Mouse (Mus musculus): ENCODE measurements at regions not wholly inside any gene's neighbourhood (a gene's known extent, or its start where the extent isn't known, plus 50 kb on each side); places are given as distances from the start of the nearest gene placed in this dataset.

DNA sequence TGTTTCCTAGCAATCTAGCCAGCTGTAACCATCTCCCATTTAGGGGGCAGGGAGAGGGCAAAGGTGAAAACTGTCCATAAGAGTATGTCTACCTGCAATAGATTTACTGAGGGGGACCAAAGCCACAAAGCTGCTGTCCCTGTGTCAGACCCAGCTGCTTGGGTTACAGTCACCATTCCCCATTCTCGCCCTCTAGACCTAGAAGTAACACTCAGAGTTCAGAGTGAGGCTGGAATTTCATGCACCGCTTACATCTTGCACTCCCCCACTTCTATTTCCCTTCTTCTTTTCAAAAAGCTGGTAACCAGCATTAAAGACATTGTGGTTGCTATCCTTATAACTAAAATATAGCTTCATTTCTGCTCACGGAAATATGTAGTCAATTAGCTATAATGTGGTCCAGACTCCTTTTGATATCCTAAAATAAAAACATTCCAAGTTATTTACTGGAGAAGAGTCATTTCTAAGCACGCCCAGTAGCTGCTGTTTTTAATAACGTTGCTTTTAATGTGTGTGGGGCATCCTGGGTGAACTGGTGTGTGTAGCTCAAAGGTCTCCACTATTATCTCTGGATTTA, 157.4 kb upstream of the Fbxo11 start:
- Histone ChIP-seq H3K4me3 (ENCODE audit: low read length) (no peak overlapping the region), H3K4me2 (ENCODE audit: low read length) (no peak overlapping the region), H3K9ac (ENCODE audit: low read depth, low read length) (no peak overlapping the region), H3K27me3 (replicated peaks; ENCODE audit: control insufficient read depth, insufficient read depth, low read length) (no peaks in the 10 kb centered on the region), H3K9me3 (ENCODE audit: control insufficient read depth, low read length) (peaks cover 6% of the 10 kb centered on the region), H3K4me1 (ENCODE audit: control insufficient read depth, insufficient read depth, low read depth, low read length) (no peaks in the 10 kb centered on the region), H3K27ac (ENCODE audit: low read depth, low read length) (no peak overlapping the region), H3K36me3 (ENCODE audit: control insufficient read depth, insufficient read depth, low read length) (no peaks in the 10 kb centered on the region)
- 82% methylated on average over 5 of the region's 5 CpGs for WGBS
- ATAC-seq, result no peak

- H3K27me3 ChIP-seq (replicated peaks; ENCODE audit: control insufficient read depth, insufficient read depth, low read length), result no peaks in the 10 kb centered on the region
- no peaks in the 10 kb centered on the region for H3K9me3 ChIP-seq (ENCODE audit: control insufficient read depth, low read length)
- H3K4me2 ChIP-seq (ENCODE audit: low read length), result no peak overlapping the region
- no peak overlapping the region for H3K27ac ChIP-seq (ENCODE audit: low read depth, low read length)
- H3K36me3 ChIP-seq (ENCODE audit: control insufficient read depth, insufficient read depth, low read length), result no peaks in the 10 kb centered on the region
- 89% methylated on average over 8 of the region's 8 CpGs for WGBS
- ATAC-seq, result no peak
- no peak overlapping the region for H3K9ac ChIP-seq (ENCODE audit: low read depth, low read length)
- no peak overlapping the region for H3K4me3 ChIP-seq (ENCODE audit: low read length)
- H3K4me1 ChIP-seq (ENCODE audit: control insufficient read depth, insufficient read depth, low read depth, low read length), result no peaks in the 10 kb centered on the region
Measured at GRCm38 (mm10) chr17:88240476-88240875, 175.4 kb upstream of the Fbxo11 start.

DNA sequence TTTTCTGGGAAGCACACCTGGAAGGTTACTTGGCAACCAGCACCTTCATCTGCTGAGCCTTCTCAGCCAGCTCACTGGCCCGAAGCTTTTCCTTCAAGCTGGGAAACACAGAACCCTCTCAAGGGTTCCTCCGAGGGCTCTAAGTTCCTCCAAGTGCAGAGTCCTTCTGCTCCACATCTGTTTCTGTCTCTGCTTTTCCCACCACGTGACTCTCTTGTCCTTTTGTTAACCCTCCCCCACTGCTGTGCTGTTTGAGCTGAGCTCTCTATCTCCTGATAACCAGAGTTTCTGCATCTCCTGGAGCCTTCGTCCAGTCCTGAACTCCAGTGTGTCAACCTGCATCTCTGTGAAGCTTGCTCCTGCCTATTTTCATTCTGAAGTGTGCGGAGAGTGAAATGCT, 183.5 kb upstream of the Fbxo11 start:
- H3K9ac ChIP-seq (ENCODE audit: low read depth, low read length), result no peak overlapping the region
- no peak overlapping the region for H3K4me2 ChIP-seq (ENCODE audit: low read length)
- H3K4me1 ChIP-seq (ENCODE audit: control insufficient read depth, insufficient read depth, low read depth, low read length), result peaks cover 4% of the 10 kb centered on the region; the same call in 1 of the 2 replicates
- WGBS, result 68% methylated on average over 5 of the region's 5 CpGs
- H3K9me3 ChIP-seq (ENCODE audit: control insufficient read depth, low read length), result no peaks in the 10 kb centered on the region
- no peaks in the 10 kb centered on the region for H3K36me3 ChIP-seq (ENCODE audit: control insufficient read depth, insufficient read depth, low read length)
- no peak overlapping the region for H3K27ac ChIP-seq (ENCODE audit: low read depth, low read length)
- no peaks in the 10 kb centered on the region for H3K27me3 ChIP-seq (replicated peaks; ENCODE audit: control insufficient read depth, insufficient read depth, low read length)
- no peak for ATAC-seq
- no peak overlapping the region for H3K4me3 ChIP-seq (ENCODE audit: low read length)

DNA sequence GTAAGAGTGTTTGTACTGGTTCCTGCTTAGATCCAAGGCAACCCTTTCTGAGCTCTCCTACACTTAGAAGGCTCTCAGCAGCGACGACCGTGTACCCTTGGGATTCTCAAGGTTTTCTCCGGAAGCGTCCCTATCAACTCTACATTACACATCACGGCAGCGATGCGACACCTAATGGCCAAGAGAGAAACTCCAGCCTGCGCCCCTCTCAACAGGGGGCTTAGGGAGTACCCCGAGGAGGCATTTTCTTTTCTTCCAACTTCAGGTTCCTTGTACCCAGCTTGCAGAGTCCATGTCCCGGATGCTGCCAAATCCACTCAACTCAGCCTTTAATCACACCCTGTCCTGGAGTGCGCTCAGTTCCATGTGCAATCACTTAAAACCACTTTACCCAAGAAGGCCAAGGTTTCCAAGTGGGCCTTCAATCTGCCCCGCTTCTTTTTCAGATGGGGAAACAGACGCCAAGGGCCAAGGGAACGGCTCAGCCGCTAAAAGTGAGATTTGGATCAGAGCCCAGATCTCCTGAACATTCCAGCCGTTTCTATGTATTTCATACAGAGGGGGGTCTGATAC, 186.9 kb upstream of the Fbxo11 start:
- Histone ChIP-seq H3K36me3 (ENCODE audit: control insufficient read depth, insufficient read depth, low read length) (no peaks in the 10 kb centered on the region), H3K4me1 (ENCODE audit: control insufficient read depth, insufficient read depth, low read depth, low read length) (peaks cover 10% of the 10 kb centered on the region), H3K27me3 (replicated peaks; ENCODE audit: control insufficient read depth, insufficient read depth, low read length) (no peaks in the 10 kb centered on the region), H3K4me2 (ENCODE audit: low read length) (peak overlapping the region; percentile 51), H3K27ac (ENCODE audit: low read depth, low read length) (no peak overlapping the region), H3K9ac (ENCODE audit: low read depth, low read length) (0 out of 2 replicates have a peak overlapping the region, but pooled peaks have one; percentile 33), H3K9me3 (ENCODE audit: control insufficient read depth, low read length) (no peaks in the 10 kb centered on the region), H3K4me3 (ENCODE audit: low read length) (peak overlapping the region; percentile 18)
- WGBS, result 13% methylated on average over 17 of the region's 17 CpGs
- peak; percentile 44 for ATAC-seq

DNA sequence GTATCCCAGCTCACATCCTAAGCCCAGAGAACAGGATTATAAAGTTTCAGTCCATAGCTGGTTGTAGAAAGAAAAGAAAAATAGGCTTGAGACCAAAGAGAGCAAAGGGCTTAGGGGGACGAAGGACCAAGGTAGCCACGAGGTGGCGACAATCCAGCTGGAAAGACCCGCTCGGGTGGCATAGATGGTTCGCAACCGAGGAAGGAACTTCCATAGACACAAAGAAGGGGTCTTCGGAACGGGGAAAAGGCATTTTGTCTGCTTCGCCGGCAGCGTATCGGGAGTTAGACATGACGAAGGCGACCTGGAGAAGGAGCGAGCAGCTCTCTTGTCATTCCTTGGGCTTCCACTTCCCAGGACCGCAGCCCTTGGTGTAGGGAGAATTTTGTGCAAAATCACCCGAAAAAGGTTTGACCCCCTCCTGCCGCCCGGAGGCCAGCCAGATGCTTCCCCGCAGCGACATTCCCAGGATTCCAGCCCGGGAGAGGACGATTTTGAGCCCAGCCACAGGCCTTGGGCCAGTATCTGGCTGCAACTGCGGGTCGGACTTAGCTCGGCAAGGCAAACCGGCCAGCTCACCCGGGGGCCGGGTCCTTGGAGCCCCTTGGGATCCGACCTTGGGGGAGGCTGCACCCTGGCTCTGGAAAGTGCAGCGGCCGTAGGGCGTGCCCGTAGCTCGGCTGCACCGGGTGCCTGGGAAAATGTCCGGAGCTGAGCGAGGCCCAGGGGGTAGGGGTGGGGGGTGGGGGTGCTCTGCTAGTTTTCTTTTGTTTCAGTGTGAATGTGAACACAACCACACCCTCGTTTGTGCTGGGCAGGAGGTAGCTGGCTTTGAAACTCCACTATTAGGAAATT, 184.5 kb upstream of the Foxn2 start:
- H3K27ac ChIP-seq (ENCODE audit: low read depth, low read length), result peak overlapping the region; percentile 97
- under 1% methylated on average over 40 of the region's 40 CpGs for WGBS
- H3K9me3 ChIP-seq (ENCODE audit: control insufficient read depth, low read length), result no peaks in the 10 kb centered on the region
- peak overlapping the region; percentile 98 for H3K9ac ChIP-seq (ENCODE audit: low read depth, low read length)
- H3K4me3 ChIP-seq (ENCODE audit: low read length), result peak overlapping the region; percentile 67
- no peaks in the 10 kb centered on the region for H3K27me3 ChIP-seq (replicated peaks; ENCODE audit: control insufficient read depth, insufficient read depth, low read length)
- no peaks in the 10 kb centered on the region for H3K36me3 ChIP-seq (ENCODE audit: control insufficient read depth, insufficient read depth, low read length)
- peaks cover 15% of the 10 kb centered on the region for H3K4me1 ChIP-seq (ENCODE audit: control insufficient read depth, insufficient read depth, low read depth, low read length)
- H3K4me2 ChIP-seq (ENCODE audit: low read length), result peak overlapping the region; percentile 94
- peak; percentile 85 for ATAC-seq

DNA sequence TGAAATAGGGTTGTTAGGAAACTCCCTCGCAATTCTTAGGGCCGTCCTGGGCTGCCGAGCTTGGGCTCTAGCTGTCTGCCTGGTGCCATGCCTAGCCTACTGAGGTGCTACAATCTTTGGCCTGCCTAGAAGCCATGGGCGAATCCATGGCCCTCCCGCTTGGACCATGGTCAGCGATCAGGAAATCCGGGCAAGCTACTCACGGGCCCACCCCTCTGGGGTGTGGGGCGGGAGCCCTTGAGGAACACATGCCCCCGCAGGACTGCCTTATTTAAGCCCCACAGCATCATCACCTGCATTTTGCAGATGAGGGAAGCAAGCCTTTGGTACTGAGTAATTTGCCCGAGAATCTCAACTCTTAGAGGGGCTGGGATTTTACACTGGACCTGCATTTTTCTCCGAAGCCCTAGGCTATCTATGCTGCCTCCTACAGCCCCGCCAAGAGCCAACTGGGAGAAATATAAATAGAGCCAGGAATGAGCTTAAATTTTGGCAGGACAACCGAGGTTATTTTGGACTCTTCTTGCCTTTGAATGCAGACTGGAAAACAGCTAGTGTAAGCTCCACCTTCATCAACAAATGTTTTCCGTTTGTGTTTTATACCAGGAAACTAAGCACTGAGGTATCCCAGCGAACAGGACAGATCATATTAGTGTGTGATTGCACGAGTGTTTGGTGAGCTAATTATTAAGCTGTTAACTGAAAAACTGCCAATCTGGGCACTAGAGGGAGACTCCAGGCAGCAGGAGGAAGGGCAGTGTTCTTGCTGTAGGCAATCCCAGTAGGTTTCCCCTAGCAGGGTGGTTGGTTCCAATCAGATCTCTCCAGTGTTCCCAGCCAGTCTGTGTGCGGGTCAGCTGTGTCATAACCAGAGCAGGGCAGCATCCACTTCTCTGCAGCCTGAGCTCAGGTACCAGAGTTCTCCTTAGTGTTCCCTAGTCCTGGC, 183.6 kb upstream of the Foxn2 start:
- H3K4me1 ChIP-seq (ENCODE audit: control insufficient read depth, insufficient read depth, low read depth, low read length), result peaks cover 11% of the 10 kb centered on the region
- peak overlapping the region; percentile 98 for H3K9ac ChIP-seq (ENCODE audit: low read depth, low read length)
- H3K36me3 ChIP-seq (ENCODE audit: control insufficient read depth, insufficient read depth, low read length), result no peaks in the 10 kb centered on the region
- H3K4me3 ChIP-seq (ENCODE audit: low read length), result peak overlapping the region; percentile 67
- peak; percentile 68 for ATAC-seq
- no peaks in the 10 kb centered on the region for H3K27me3 ChIP-seq (replicated peaks; ENCODE audit: control insufficient read depth, insufficient read depth, low read length)
- WGBS, result 2% methylated on average over 18 of the region's 18 CpGs
- H3K9me3 ChIP-seq (ENCODE audit: control insufficient read depth, low read length), result no peaks in the 10 kb centered on the region
- peak overlapping the region; percentile 97 for H3K27ac ChIP-seq (ENCODE audit: low read depth, low read length)
- peak overlapping the region; percentile 94 for H3K4me2 ChIP-seq (ENCODE audit: low read length)

GRCm38 (mm10) chr17:88258361-88258796, 182.1 kb upstream of the Foxn2 start:
- H3K27me3 ChIP-seq (replicated peaks; ENCODE audit: control insufficient read depth, insufficient read depth, low read length), result no peaks in the 10 kb centered on the region
- 81% methylated on average over 11 of the region's 11 CpGs for WGBS
- no peak overlapping the region for H3K9ac ChIP-seq (ENCODE audit: low read depth, low read length)
- no peak overlapping the region for H3K27ac ChIP-seq (ENCODE audit: low read depth, low read length)
- H3K4me2 ChIP-seq (ENCODE audit: low read length), result no peak overlapping the region
- no peaks in the 10 kb centered on the region for H3K36me3 ChIP-seq (ENCODE audit: control insufficient read depth, insufficient read depth, low read length)
- peaks cover 11% of the 10 kb centered on the region for H3K4me1 ChIP-seq (ENCODE audit: control insufficient read depth, insufficient read depth, low read depth, low read length)
- no peaks in the 10 kb centered on the region for H3K9me3 ChIP-seq (ENCODE audit: control insufficient read depth, low read length)
- ATAC-seq, result no peak
- H3K4me3 ChIP-seq (ENCODE audit: low read length), result no peak overlapping the region

DNA sequence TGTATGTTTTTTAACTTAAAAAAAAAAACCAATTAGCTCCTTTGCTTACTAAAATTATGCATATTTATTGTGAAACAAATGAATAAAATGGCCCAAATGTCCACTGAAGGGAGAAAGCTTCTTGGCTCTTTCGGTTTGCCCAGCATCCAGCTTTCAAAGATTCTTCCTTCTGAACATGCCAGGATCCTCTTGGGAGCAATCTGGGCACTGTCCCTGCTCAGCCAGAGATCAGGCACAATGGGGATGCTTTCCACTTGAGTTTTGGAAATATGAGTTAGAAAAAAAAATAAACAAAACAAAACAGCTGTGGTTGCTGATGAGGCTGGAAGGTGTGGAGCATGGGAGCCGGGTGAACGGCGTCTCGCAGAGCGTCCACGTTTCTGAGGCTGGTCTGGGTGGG, 180.3 kb upstream of the Foxn2 start:
- no peak for ATAC-seq
- no peaks in the 10 kb centered on the region for H3K36me3 ChIP-seq (ENCODE audit: control insufficient read depth, insufficient read depth, low read length)
- H3K9ac ChIP-seq (ENCODE audit: low read depth, low read length), result no peak overlapping the region
- H3K4me2 ChIP-seq (ENCODE audit: low read length), result no peak overlapping the region
- H3K4me3 ChIP-seq (ENCODE audit: low read length), result no peak overlapping the region
- peaks cover 11% of the 10 kb centered on the region for H3K4me1 ChIP-seq (ENCODE audit: control insufficient read depth, insufficient read depth, low read depth, low read length)
- no peak overlapping the region for H3K27ac ChIP-seq (ENCODE audit: low read depth, low read length)
- H3K27me3 ChIP-seq (replicated peaks; ENCODE audit: control insufficient read depth, insufficient read depth, low read length), result no peaks in the 10 kb centered on the region
- 85% methylated on average over 7 of the region's 7 CpGs for WGBS
- H3K9me3 ChIP-seq (ENCODE audit: control insufficient read depth, low read length), result no peaks in the 10 kb centered on the region
